In the genomic region with DNA sequence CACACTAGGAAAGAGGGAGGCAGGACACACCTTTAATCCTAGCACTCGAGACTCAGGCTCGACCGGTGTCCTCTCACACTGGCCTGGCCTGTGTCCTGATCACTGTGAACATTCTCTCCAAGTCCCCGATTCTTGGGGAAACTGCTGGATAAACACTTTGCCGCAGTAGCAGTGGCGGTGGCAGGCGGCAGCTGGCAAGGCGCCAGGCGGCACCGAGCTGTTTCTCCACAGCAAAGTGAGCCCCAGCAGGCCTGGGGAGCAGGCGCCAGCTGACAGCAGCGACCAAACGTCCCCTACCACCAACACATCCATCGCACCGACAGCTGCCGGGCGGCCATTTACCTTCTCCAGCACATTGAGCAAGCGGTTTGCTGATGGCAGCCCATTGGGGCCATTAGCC, we compare ENCODE assay signal across 9 mouse cellular contexts. TPM values are rescaled to one million over a fixed set of nuclear protein-coding genes. Genes with fewer than 3 reads are reported as not detected.
DNase-seq lines count a peak whose midpoint lies in the region; ATAC-seq and TF ChIP-seq lines count a peak whose summit lies in the region.
"Had no signal": no experiment of that assay in that cellular context is flagged by ENCODE, and none has a peak within 500 bp of the region (broad histone marks: within the 10 kb centered on the region; RNA-seq: fewer than 3 reads in every experiment).

No protein-coding gene starts in this region.

- H3K4me2 ChIP-seq in embryonic facial prominence, embryonic 12.5 days (replicated peaks): no peak overlapping the region
- H3K4me2 ChIP-seq in heart, embryonic 15.5 days: peak overlapping the region; percentile 42
- peak overlapping the region; percentile 30 for H3K4me2 ChIP-seq in lung, embryonic 16.5 days (ENCODE audit: low read depth, low read length)

- no peak overlapping the region for H3K4me3 ChIP-seq in cerebellum, adult 2 months (replicated peaks; ENCODE audit: insufficient read depth, low read depth, low read length)
- H3K4me3 ChIP-seq in embryonic facial prominence, embryonic 12.5 days: no peak overlapping the region
- peak overlapping the region; percentile 2; the same call in 1 of the 2 replicates for H3K4me3 ChIP-seq in heart, embryonic 15.5 days
- no peak overlapping the region for H3K4me3 ChIP-seq in lung, embryonic 16.5 days (ENCODE audit: low read length)
- H3K4me3 ChIP-seq: megakaryocyte, embryonic 14.5 days had no signal

- no peak overlapping the region for H3K9ac ChIP-seq in embryonic facial prominence, embryonic 12.5 days
- H3K9ac ChIP-seq in heart, embryonic 15.5 days: peak overlapping the region; percentile 34
- H3K9ac ChIP-seq in lung, embryonic 16.5 days (ENCODE audit: low read length): peak overlapping the region; percentile 54

- no peaks in the 10 kb centered on the region for H3K9me3 ChIP-seq in embryonic facial prominence, embryonic 12.5 days
- no peaks in the 10 kb centered on the region for H3K9me3 ChIP-seq in heart, embryonic 15.5 days (replicated peaks)
- no peaks in the 10 kb centered on the region for H3K9me3 ChIP-seq in lung, embryonic 16.5 days (ENCODE audit: control insufficient read depth, low read length)
- H3K9me3 ChIP-seq: megakaryocyte, embryonic 14.5 days had no signal

- no peaks in the 10 kb centered on the region for H3K27me3 ChIP-seq in cerebellum, adult 2 months (ENCODE audit: control insufficient read depth, insufficient read depth, low read length)
- no peaks in the 10 kb centered on the region for H3K27me3 ChIP-seq in embryonic facial prominence, embryonic 12.5 days
- no peaks in the 10 kb centered on the region for H3K27me3 ChIP-seq in heart, embryonic 15.5 days
- no peaks in the 10 kb centered on the region for H3K27me3 ChIP-seq in lung, embryonic 16.5 days (ENCODE audit: control insufficient read depth, insufficient read depth, low read depth, low read length)
- H3K27me3 ChIP-seq: megakaryocyte, embryonic 14.5 days had no signal

- H3K27ac ChIP-seq in cerebellum, adult 2 months (ENCODE audit: insufficient read depth, low read length): no peak overlapping the region
- H3K27ac ChIP-seq in embryonic facial prominence, embryonic 12.5 days: 0 out of 2 replicates have a peak overlapping the region, but pooled peaks have one; percentile 1
- H3K27ac ChIP-seq in heart, embryonic 15.5 days: peak overlapping the region; percentile 80
- peak overlapping the region; percentile 93 for H3K27ac ChIP-seq in lung, embryonic 16.5 days (ENCODE audit: low read length)

- H3K4me1 ChIP-seq in cerebellum, adult 2 months (ENCODE audit: control insufficient read depth, insufficient read depth, low read length): peaks cover 41% of the 10 kb centered on the region
- peaks cover 54% of the 10 kb centered on the region for H3K4me1 ChIP-seq in embryonic facial prominence, embryonic 12.5 days
- peaks cover 100% of the 10 kb centered on the region for H3K4me1 ChIP-seq in heart, embryonic 15.5 days (replicated peaks)
- H3K4me1 ChIP-seq in lung, embryonic 16.5 days (replicated peaks; ENCODE audit: control insufficient read depth, insufficient read depth, low read length): peaks cover 82% of the 10 kb centered on the region

- WGBS in cerebellum, adult 2 months: 20% methylated on average over 18 of the region's 18 CpGs
- 71% methylated on average over 18 of the region's 18 CpGs for WGBS in embryonic facial prominence, embryonic 12.5 days
- WGBS in heart, embryonic 15.5 days: 22% methylated on average over 18 of the region's 18 CpGs
- WGBS in lung, embryonic 16.5 days: 12% methylated on average over 18 of the region's 18 CpGs

- peaks cover 94% of the 10 kb centered on the region for H3K36me3 ChIP-seq in embryonic facial prominence, embryonic 12.5 days
- H3K36me3 ChIP-seq in heart, embryonic 15.5 days: peaks cover 43% of the 10 kb centered on the region
- peaks cover 16% of the 10 kb centered on the region for H3K36me3 ChIP-seq in lung, embryonic 16.5 days (ENCODE audit: control insufficient read depth, insufficient read depth, low read length)

- TF ChIP-seq CTCF in cerebellum, adult 2 months (IDR thresholded peaks at IDR 0.05; ENCODE audit: borderline replicate concordance, insufficient read depth, low read depth, low read length): no peak

- peak; percentile 61 to 67 for DNase-seq in cerebellum, adult 2 months
- DNase-seq in cerebellum, adult 9-10 months: no peak
- peak; percentile 71 for DNase-seq in kidney, postnatal 14 days
- DNase-seq in right cerebral cortex, postnatal 14 days: peak; percentile 88
- no peak for DNase-seq in B cell, adult 2 months

- no peak for ATAC-seq in embryonic facial prominence, embryonic 12.5 days (ENCODE audit: insufficient number of reproducible peaks, insufficient read depth, low FRiP score, low TSS enrichment)
- ATAC-seq in heart, embryonic 15.5 days (replicated peaks; ENCODE audit: insufficient number of reproducible peaks, insufficient read depth, low FRiP score, low read depth): no peak; the same call in 1 of the 2 replicates
- peak; percentile 57 for ATAC-seq in lung, embryonic 16.5 days (ENCODE audit: low read depth)

- no peak for TF ChIP-seq POLR2A in cerebellum, adult 2 months (IDR thresholded peaks at IDR 0.05; ENCODE audit: borderline replicate concordance, insufficient read depth, low read length)

RNA-seq across cellular contexts. Expression of a gene that starts 9.2 kb away (rescaled TPM):
- polyA plus RNA-seq in cerebellum, adult 2 months (2012; rRNA removed): 163 and 177 TPM in 2 replicates
- 98.8 and 153 TPM in 2 replicates for polyA plus RNA-seq in embryonic facial prominence, embryonic 12.5 days (2016; fragmentation: Nextera tagmentation; extraction: Ambion mirVana)
- polyA plus RNA-seq in heart, embryonic 15.5 days (2015; fragmentation: Nextera tagmentation; extraction: Ambion mirVana): 139 and 169 TPM in 2 replicates
- 42.4 and 43.5 TPM in 2 replicates for polyA plus RNA-seq in lung, embryonic 16.5 days (2015; fragmentation: Nextera tagmentation; extraction: Ambion mirVana)

RNA-seq across cellular contexts. Expression of a gene that starts 13.2 kb away (rescaled TPM):
- 1.5 and 1.8 TPM in 2 replicates for polyA plus RNA-seq in cerebellum, adult 2 months (2012; rRNA removed)
- polyA plus RNA-seq in embryonic facial prominence, embryonic 12.5 days (2016; fragmentation: Nextera tagmentation; extraction: Ambion mirVana): 2.1 and 2.5 TPM in 2 replicates
- polyA plus RNA-seq in heart, embryonic 15.5 days (2015; fragmentation: Nextera tagmentation; extraction: Ambion mirVana): 4.8 and 7.6 TPM in 2 replicates
- 11.1 and 11.3 TPM in 2 replicates for polyA plus RNA-seq in lung, embryonic 16.5 days (2015; fragmentation: Nextera tagmentation; extraction: Ambion mirVana)

RNA-seq across cellular contexts. Expression of a gene that starts 21.0 kb away (rescaled TPM):
- polyA plus RNA-seq in cerebellum, adult 2 months (2012; rRNA removed): 33.6 and 34.6 TPM in 2 replicates
- 205 and 218 TPM in 2 replicates for polyA plus RNA-seq in embryonic facial prominence, embryonic 12.5 days (2016; fragmentation: Nextera tagmentation; extraction: Ambion mirVana)
- polyA plus RNA-seq in heart, embryonic 15.5 days (2015; fragmentation: Nextera tagmentation; extraction: Ambion mirVana): 95.4 and 142 TPM in 2 replicates
- polyA plus RNA-seq in lung, embryonic 16.5 days (2015; fragmentation: Nextera tagmentation; extraction: Ambion mirVana): 181 and 206 TPM in 2 replicates

RNA-seq across cellular contexts. Expression of a gene that starts 45.6 kb away (rescaled TPM):
- polyA plus RNA-seq in cerebellum, adult 2 months (2012; rRNA removed): 69.3 and 72.0 TPM in 2 replicates
- 5.0 and 6.6 TPM in 2 replicates for polyA plus RNA-seq in embryonic facial prominence, embryonic 12.5 days (2016; fragmentation: Nextera tagmentation; extraction: Ambion mirVana)
- 85.8 and 93.7 TPM in 2 replicates for polyA plus RNA-seq in heart, embryonic 15.5 days (2015; fragmentation: Nextera tagmentation; extraction: Ambion mirVana)
- 9.4 and 10.3 TPM in 2 replicates for polyA plus RNA-seq in lung, embryonic 16.5 days (2015; fragmentation: Nextera tagmentation; extraction: Ambion mirVana)

RNA-seq across cellular contexts. Expression of a gene that starts 54.8 kb away (rescaled TPM):
- 102 and 107 TPM in 2 replicates for polyA plus RNA-seq in cerebellum, adult 2 months (2012; rRNA removed)
- 17.0 and 19.2 TPM in 2 replicates for polyA plus RNA-seq in embryonic facial prominence, embryonic 12.5 days (2016; fragmentation: Nextera tagmentation; extraction: Ambion mirVana)
- polyA plus RNA-seq in heart, embryonic 15.5 days (2015; fragmentation: Nextera tagmentation; extraction: Ambion mirVana): 4.8 and 7.9 TPM in 2 replicates
- 13.5 and 15.8 TPM in 2 replicates for polyA plus RNA-seq in lung, embryonic 16.5 days (2015; fragmentation: Nextera tagmentation; extraction: Ambion mirVana)

Comparison
In these comparisons a context has a peak if more than half of its experiments do, and no peak if none do; other contexts are left out.
1. DNase-seq: peak in cerebellum, adult 2 months (2 of 2), kidney, postnatal 14 days (single experiment) and right cerebral cortex, postnatal 14 days (single experiment); none in cerebellum, adult 9-10 months (single experiment) and B cell, adult 2 months (0 of 2).